Mouse (Mus musculus) limb, embryonic 11.5 days (tissue): ENCODE results near the gene Syncrip. TPM values are rescaled to one million over a fixed set of nuclear protein-coding genes. Genes with fewer than 3 reads are reported as not detected.
"Not testable (repeated sequence)": the region's sequence is repeated elsewhere in the genome, so short reads cannot be mapped to it uniquely, and the experiment has no call there.

Experiments used
- ATAC-seq: fragments of 200-750 bp; cut with Nextera tagmentation; 2 replicates; pipeline ENCODE4 v1.8.0; 2017; ENCODE audit warnings: low read depth; ENCODE audit not compliant: insufficient number of reproducible peaks, low FRiP score, low TSS enrichment
- DNase-seq: peaks from one replicate; pipeline ENCODE4 v3.0.0-alpha.2; 2015; ENCODE audit warnings: low spot score
- H3K27ac ChIP-seq: fragments of 300-500 bp; sonication (generic); replicated peaks from 2 replicates; pipeline ENCODE4 v1.5.1; 2014; ENCODE audit warnings: low read depth, mild to moderate bottlenecking, low read length
- H3K27me3 ChIP-seq: fragments of 300-500 bp; sonication (generic); 2 replicates; pipeline ENCODE4 v1.6.1; 2014; ENCODE audit warnings: mild to moderate bottlenecking, low read length, mixed read lengths; ENCODE audit not compliant: control insufficient read depth, insufficient read depth
- H3K36me3 ChIP-seq: fragments of 300-500 bp; sonication (generic); 2 replicates; pipeline ENCODE4 v1.6.1; 2014; ENCODE audit warnings: mild to moderate bottlenecking, low read length, moderate library complexity, mixed read lengths; ENCODE audit not compliant: control insufficient read depth, insufficient read depth
- H3K4me1 ChIP-seq: fragments of 300-500 bp; sonication (generic); 2 replicates; pipeline ENCODE4 v1.6.1; 2014; ENCODE audit warnings: low read length, mixed read lengths; ENCODE audit not compliant: control insufficient read depth, insufficient read depth
- H3K4me2 ChIP-seq: fragments of 300-500 bp; sonication (generic); 2 replicates; pipeline ENCODE4 v1.6.1; 2014; ENCODE audit warnings: low read depth, mild to moderate bottlenecking, moderate library complexity; ENCODE audit not compliant: severe bottlenecking
- H3K4me3 ChIP-seq: fragments of 300-500 bp; sonication (generic); 2 replicates; pipeline ENCODE4 v1.5.1; 2014; ENCODE audit warnings: low read depth, low read length
- H3K9ac ChIP-seq: fragments of 300-500 bp; sonication (generic); 2 replicates; pipeline ENCODE4 v1.6.1; 2014; ENCODE audit warnings: mild to moderate bottlenecking, low read length
- H3K9me3 ChIP-seq: fragments of 300-500 bp; sonication (generic); 2 replicates; pipeline ENCODE4 v1.6.1; 2016; ENCODE audit warnings: low read length; ENCODE audit not compliant: control insufficient read depth
- WGBS: fragments of 180-500 bp; shearing (Covaris S2); extraction: QIAGEN DNeasy Blood & Tissue Kit; methylation state at CpG from one replicate; pipeline ENCODE4 v1.1.7; 2014; 5-methylcytosine and 5-hydroxymethylcytosine counted together
- polyA plus RNA-seq: library from polyadenylated mRNA; unstranded; fragments of >200 nt; fragmentation: Nextera tagmentation; extraction: Ambion mirVana; gene quantifications from 2 replicates; pipeline ENCODE4 v1.2.1, GENCODE M21; 2014

Syncrip gene
- 138 and 146 TPM in 2 replicates for polyA plus RNA-seq

DNA sequence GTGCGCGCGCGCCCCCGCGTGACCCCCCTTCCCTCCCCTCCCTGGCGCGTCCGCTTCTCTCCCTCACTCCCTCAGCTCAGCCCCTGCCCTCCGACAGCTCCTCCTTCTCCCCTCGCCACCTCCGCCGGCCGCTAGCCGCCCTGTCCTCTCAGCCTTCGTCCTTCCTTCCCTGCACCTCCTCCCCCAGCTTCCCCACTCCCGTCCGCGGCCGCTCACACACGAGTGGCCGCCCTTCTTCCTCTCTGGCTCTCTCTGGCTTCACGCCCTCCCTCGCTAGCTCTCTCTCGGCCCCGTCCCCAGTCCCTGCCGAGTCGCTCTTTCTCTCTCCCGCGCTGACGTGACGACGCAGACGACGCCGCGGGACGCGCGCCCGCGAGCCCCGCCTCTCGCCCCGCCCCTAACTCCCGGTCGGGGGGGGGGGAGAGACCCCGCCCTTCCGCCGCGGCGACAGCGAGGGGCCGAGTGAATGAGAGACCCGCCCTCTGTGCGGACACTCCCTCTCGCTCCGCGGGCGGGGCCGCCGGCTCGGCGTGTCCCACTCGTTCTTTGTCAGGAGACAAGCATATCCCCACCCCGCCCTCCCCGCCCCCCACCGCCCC lies at the start of gene Syncrip:
Gene Syncrip, minus strand, starts transcription at position 345 of the 599 bp plus-strand sequence.
- peak within 1 kb of the TSS; percentile 65 for H3K4me2 ChIP-seq
- peak; percentile 97 for ATAC-seq
- under 1% methylated on average over 36 of the region's 68 CpGs for WGBS
- H3K4me1 ChIP-seq, H3K27me3 ChIP-seq, H3K36me3 ChIP-seq, H3K9me3 ChIP-seq: not testable (repeated sequence)
- peak within 1 kb of the TSS; percentile 99 for H3K4me3 ChIP-seq
- H3K9ac ChIP-seq = peak within 1 kb of the TSS; percentile 99
- peak within 1 kb of the TSS; percentile 97 for H3K27ac ChIP-seq
- peak; percentile 98 for DNase-seq

DNA sequence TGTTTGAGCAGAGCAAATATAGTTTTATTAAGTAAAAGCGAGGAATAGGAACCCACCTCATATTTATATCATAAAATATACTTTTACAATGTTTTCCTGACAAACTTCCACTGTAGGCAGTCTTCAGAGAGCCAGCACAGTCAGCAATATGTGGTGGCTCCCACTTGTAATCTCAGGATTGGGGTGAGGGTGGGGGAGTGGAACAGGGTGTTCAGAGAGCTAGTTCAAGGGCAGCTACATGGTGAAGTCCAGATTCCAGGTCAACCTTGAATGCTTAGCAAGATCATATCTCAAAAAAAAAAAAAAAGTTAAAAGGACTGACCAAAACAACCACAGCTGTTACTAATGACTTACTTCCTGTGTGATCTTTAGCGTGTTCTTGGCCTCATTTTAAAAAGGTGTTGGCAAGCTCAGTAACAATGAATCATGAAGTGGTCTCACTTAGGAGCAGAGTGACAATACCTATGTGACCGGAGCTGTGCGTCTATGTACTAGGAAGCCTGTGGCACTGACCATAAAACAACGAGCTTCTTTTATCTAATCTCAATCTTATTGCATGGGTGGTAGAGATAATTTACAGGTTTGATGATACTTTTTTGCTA lies 47.7 kb upstream of the Syncrip start:
- Histone ChIP-seq H3K9me3 (no peaks in the 10 kb centered on the region), H3K9ac (no peak overlapping the region), H3K4me2 (no peak overlapping the region), H3K36me3 (no peaks in the 10 kb centered on the region), H3K4me1 (no peaks in the 10 kb centered on the region), H3K27me3 (no peaks in the 10 kb centered on the region), H3K4me3 (no peak overlapping the region), H3K27ac (no peak overlapping the region)
- no peak for DNase-seq
- WGBS = 41% methylated on average over 5 of the region's 5 CpGs
- ATAC-seq = no peak

DNA sequence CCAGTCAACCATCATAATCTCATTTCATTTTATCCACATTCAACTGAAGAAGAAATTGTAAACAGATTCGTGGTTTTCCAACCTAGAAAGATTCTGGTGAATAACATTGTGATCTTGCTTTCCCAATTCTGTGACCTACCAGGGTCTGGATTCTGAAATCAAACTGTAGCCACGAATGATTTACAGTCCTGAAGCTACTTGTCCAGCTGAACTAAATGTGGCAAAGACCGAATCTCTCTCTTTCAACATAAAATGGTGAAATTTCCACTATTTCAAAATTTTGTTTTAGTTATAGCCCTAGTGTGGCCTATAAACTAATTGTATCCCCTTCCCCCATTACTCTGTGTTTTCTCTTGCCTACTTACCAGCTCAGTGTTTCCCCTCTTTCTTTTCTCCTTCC lies 47.2 kb upstream of the Syncrip start:
- Histone ChIP-seq H3K4me1 (no peaks in the 10 kb centered on the region), H3K9me3 (no peaks in the 10 kb centered on the region), H3K27ac (no peak overlapping the region), H3K4me3 (no peak overlapping the region), H3K9ac (no peak overlapping the region), H3K27me3 (no peaks in the 10 kb centered on the region), H3K36me3 (no peaks in the 10 kb centered on the region), H3K4me2 (no peak overlapping the region)
- DNase-seq = no peak
- WGBS = 85% methylated on average over 3 of the region's 3 CpGs
- no peak for ATAC-seq

DNA sequence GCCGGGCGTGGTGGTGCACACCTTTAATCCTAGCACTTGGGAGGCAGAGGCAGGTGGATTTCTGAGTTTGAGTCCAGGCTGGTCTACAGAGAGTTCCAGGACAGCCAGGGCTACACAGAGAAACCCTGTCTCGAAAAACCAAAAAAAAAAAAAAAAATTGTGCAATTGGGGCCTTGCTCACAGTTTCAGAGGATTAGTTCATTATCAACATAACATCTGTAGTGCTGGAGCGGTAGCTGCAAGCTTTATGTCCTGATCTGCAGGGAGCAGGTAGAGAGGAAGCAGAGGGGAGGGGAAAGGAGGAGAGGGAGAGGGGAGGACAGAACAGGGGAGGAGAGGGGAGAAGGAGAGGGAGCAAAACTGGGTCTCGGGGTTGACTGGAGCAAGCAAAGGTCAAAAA lies 46.4 kb upstream of the Syncrip start:
- no peak overlapping the region for H3K4me3 ChIP-seq
- no peak for DNase-seq

DNA sequence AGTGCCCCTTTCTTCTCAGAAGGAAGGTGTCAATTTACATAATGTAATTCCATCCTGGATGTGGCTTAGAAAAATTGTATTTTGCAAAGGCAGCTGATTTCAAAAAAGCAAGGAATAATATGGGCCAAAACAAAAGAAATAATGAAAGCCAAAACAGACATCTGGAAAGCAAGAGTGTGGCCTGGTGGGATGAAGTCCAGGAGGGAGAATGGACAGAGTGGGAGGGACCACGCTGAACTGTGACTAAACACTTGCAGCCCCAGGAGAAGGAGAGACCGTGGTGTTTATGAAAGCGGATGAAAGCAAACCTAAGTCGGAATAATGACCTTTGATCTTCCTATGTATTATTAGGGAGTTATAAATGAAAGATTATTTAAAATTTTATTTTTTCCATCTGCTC lies 45.6 kb upstream of the Syncrip start:
- Histone ChIP-seq H3K9ac (no peak overlapping the region), H3K4me2 (no peak overlapping the region), H3K27me3 (no peaks in the 10 kb centered on the region), H3K9me3 (no peaks in the 10 kb centered on the region), H3K36me3 (no peaks in the 10 kb centered on the region), H3K27ac (no peak overlapping the region), H3K4me3 (no peak overlapping the region), H3K4me1 (peaks cover 2% of the 10 kb centered on the region; the same call in 1 of the 2 replicates)
- WGBS = 69% methylated on average over 4 of the region's 4 CpGs
- ATAC-seq (no peak), DNase-seq (no peak)

More for the DNA sequence above, 46.4 kb upstream of the Syncrip start:
- no peak for ATAC-seq
- H3K4me2 ChIP-seq = no peak overlapping the region
- no peak overlapping the region for H3K27ac ChIP-seq
- 76% methylated on average over 5 of the region's 5 CpGs for WGBS
- no peaks in the 10 kb centered on the region for H3K9me3 ChIP-seq
- no peaks in the 10 kb centered on the region for H3K36me3 ChIP-seq
- H3K4me1 ChIP-seq = no peaks in the 10 kb centered on the region
- H3K27me3 ChIP-seq = no peaks in the 10 kb centered on the region
- H3K9ac ChIP-seq = no peak overlapping the region

DNA sequence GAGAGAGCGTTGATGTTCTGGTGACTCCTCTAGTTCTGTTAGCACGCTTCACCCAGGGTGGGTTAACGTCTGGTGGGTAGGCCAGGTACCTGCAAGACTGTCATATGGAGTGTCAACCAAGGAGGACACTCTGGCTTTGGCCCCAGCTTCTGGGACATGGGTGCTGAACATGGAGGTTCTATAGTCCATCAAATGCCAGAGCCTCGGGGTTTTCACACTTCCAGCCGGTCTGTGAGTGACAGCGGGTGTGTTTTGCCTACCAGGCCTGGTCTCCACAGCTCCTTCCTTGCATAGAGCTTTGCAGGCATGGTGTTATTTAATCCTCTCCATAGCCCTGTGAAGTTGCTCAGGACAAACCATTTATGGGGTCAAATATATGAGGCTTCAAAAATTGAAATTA lies 43.0 kb upstream of the Syncrip start:
- Histone ChIP-seq H3K4me3 (no peak overlapping the region), H3K9me3 (no peaks in the 10 kb centered on the region), H3K36me3 (peaks cover 5% of the 10 kb centered on the region; the same call in 1 of the 2 replicates), H3K27me3 (no peaks in the 10 kb centered on the region), H3K4me1 (peaks cover 4% of the 10 kb centered on the region; the same call in 1 of the 2 replicates), H3K9ac (no peak overlapping the region), H3K27ac (no peak overlapping the region), H3K4me2 (no peak overlapping the region)
- ATAC-seq (no peak), DNase-seq (no peak)
- WGBS = 90% methylated on average over 6 of the region's 6 CpGs

DNA sequence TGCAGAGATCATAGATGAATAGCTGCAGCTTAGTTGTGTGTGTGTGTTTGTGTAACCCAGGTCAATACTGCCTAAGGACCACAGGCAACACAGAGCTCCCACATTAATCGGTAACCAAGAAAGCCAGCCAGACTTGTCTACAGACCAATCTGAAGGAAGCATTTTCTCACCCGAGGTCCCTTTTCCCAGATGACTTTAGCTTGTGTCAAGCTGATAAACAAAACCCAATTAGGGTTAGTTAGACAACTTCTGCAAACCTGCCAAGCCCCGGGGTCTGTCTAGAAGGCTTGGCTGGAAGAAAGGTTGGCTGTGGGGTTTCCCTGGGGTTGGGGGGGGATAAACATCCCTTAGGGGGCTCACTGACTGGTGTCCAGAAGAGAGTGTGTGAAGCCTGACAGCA lies 42.4 kb upstream of the Syncrip start:
- H3K4me2 ChIP-seq = no peak overlapping the region
- H3K9ac ChIP-seq = no peak overlapping the region
- H3K9me3 ChIP-seq = no peaks in the 10 kb centered on the region
- 76% methylated on average over 3 of the region's 3 CpGs for WGBS
- DNase-seq = no peak
- ATAC-seq = no peak
- H3K4me3 ChIP-seq = no peak overlapping the region
- peaks cover 7% of the 10 kb centered on the region; the same call in 1 of the 2 replicates for H3K36me3 ChIP-seq
- H3K27ac ChIP-seq = no peak overlapping the region
- no peaks in the 10 kb centered on the region for H3K27me3 ChIP-seq
- H3K4me1 ChIP-seq = peaks cover 6% of the 10 kb centered on the region; the same call in 1 of the 2 replicates

DNA sequence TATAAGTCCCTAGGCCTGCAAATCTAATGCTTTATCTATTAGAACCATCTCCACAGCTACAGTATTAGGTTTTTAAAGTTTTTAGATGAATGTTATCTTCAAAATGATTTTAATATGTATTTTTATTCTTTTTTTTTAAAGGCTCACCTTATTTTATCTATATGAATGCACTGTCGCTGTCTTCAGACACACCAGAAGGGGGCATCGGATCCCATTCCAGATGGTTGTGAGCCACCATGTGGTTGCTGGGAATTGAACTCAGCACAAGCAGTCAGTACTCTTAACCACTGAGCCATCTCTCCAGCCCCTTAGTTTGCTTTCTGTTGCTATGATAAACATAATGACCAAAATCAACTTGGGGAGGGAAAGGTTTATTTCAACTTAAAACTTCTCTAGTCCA lies 42.0 kb upstream of the Syncrip start:
- no peaks in the 10 kb centered on the region for H3K9me3 ChIP-seq
- WGBS = 89% methylated on average over 2 of the region's 2 CpGs
- ATAC-seq = no peak

More for the DNA sequence above, 42.0 kb upstream of the Syncrip start:
- no peak for DNase-seq
- Histone ChIP-seq H3K4me1 (peaks cover 6% of the 10 kb centered on the region; the same call in 1 of the 2 replicates), H3K27me3 (no peaks in the 10 kb centered on the region), H3K36me3 (peaks cover 7% of the 10 kb centered on the region; the same call in 1 of the 2 replicates), H3K4me2 (no peak overlapping the region), H3K4me3 (no peak overlapping the region), H3K27ac (no peak overlapping the region), H3K9ac (no peak overlapping the region)
